Mouse (Mus musculus) intestine, postnatal 0 days (tissue): ENCODE measurements around the gene Slc4a1. TPM values are rescaled to one million over a fixed set of nuclear protein-coding genes. Genes with fewer than 3 reads are reported as not detected.

Source experiments
- ATAC-seq: fragments of 200-750 bp; cut with Nextera tagmentation; 2 replicates; pipeline ENCODE4 v1.8.0; 2017; ENCODE audit warnings: mild to moderate bottlenecking, moderate TSS enrichment, moderate library complexity
- H3K27ac ChIP-seq: fragments of 300-500 bp; sonication (generic); 2 replicates; pipeline ENCODE4 v1.5.1; 2014; ENCODE audit warnings: mild to moderate bottlenecking, low read depth, low read length, moderate library complexity
- H3K27me3 ChIP-seq: fragments of 300-500 bp; sonication (generic); replicated peaks from 2 replicates; pipeline ENCODE4 v1.6.1; 2014; ENCODE audit warnings: low read length, mixed read lengths; ENCODE audit not compliant: control insufficient read depth, insufficient read depth
- H3K36me3 ChIP-seq: fragments of 300-500 bp; sonication (generic); 2 replicates; pipeline ENCODE4 v1.6.1; 2014; ENCODE audit warnings: mild to moderate bottlenecking, moderate library complexity; ENCODE audit not compliant: control insufficient read depth, insufficient read depth
- H3K4me1 ChIP-seq: fragments of 300-500 bp; sonication (generic); replicated peaks from 2 replicates; pipeline ENCODE4 v1.6.1; 2014; ENCODE audit warnings: antibody characterized with exemption, low read length, mixed read lengths; ENCODE audit not compliant: control insufficient read depth, insufficient read depth
- H3K4me2 ChIP-seq: fragments of 300-500 bp; sonication (generic); replicated peaks from 2 replicates; pipeline ENCODE4 v1.6.1; 2014; ENCODE audit warnings: low read depth, mild to moderate bottlenecking, moderate library complexity
- H3K4me3 ChIP-seq: fragments of 300-500 bp; sonication (generic); 2 replicates; pipeline ENCODE4 v1.5.1; 2014; ENCODE audit warnings: low read depth, low read length
- H3K9ac ChIP-seq: fragments of 300-500 bp; sonication (generic); 2 replicates; pipeline ENCODE4 v1.6.1; 2014; ENCODE audit warnings: mild to moderate bottlenecking, low read depth, low read length
- H3K9me3 ChIP-seq: fragments of 300-500 bp; sonication (generic); 2 replicates; pipeline ENCODE4 v1.6.1; 2016; ENCODE audit warnings: mixed run types; ENCODE audit not compliant: control insufficient read depth
- CTCF ChIP-seq: sonication (generic); IDR thresholded peaks from 2 replicates; pipeline ENCODE4 v1.5.1; 2016; ENCODE audit warnings: low read depth, mild to moderate bottlenecking, control low read depth, antibody characterized with exemption, moderate library complexity
- WGBS: fragments of 180-500 bp; shearing (Covaris S2); extraction: QIAGEN DNeasy Blood & Tissue Kit; methylation state at CpG from one replicate; pipeline ENCODE4 v1.1.7; 2014; 5-methylcytosine and 5-hydroxymethylcytosine counted together
- polyA plus RNA-seq: library from polyadenylated mRNA; unstranded; fragments of >200 nt; fragmentation: Nextera tagmentation; extraction: Ambion mirVana; gene quantifications from 2 replicates; pipeline ENCODE4 v1.2.1, GENCODE M21; 2015

Gene Slc4a1
- polyA plus RNA-seq, 1 experiment from 2014 or later = 0.29 TPM

DNA sequence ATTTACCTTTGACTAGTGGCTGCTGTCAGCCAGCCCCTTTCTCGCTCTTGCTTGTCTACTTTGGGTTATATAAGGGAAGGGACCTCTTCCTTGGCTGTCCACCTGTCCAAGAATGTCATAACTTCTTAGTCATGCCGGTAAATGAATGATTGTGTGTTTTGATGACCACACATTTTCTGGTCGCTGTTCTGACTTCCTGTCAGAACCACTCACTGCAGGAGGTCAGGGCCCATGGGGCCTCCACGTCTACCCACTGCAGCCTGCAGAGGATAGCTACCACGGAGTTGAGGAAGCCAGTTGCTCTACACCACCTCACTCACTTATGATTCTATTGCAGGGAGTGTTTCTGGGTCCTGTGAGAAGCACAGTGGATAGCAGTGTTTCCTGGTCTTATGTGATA, 20.1 kb upstream of the Slc4a1 start:
- ATAC-seq = no peak
- H3K36me3 ChIP-seq = no peaks in the 10 kb centered on the region
- no peak overlapping the region for H3K9ac ChIP-seq
- no peak overlapping the region for H3K27ac ChIP-seq
- WGBS = 52% methylated on average over 5 of the region's 5 CpGs
- no peaks in the 10 kb centered on the region for H3K9me3 ChIP-seq
- H3K4me1 ChIP-seq = no peaks in the 10 kb centered on the region
- no peak overlapping the region for H3K4me3 ChIP-seq
- no peak overlapping the region for H3K4me2 ChIP-seq
- H3K27me3 ChIP-seq = no peaks in the 10 kb centered on the region
- TF ChIP-seq CTCF = no peak

GRCm38 (mm10) chr11:102385075-102385474, 19.1 kb upstream of the Slc4a1 start:
- Histone ChIP-seq H3K9me3 (no peaks in the 10 kb centered on the region), H3K27ac (no peak overlapping the region), H3K4me3 (no peak overlapping the region), H3K27me3 (no peaks in the 10 kb centered on the region), H3K4me2 (no peak overlapping the region), H3K4me1 (no peaks in the 10 kb centered on the region), H3K9ac (no peak overlapping the region), H3K36me3 (no peaks in the 10 kb centered on the region)
- 54% methylated on average over 3 of the region's 4 CpGs for WGBS
- ATAC-seq = no peak
- no peak for TF ChIP-seq CTCF

DNA sequence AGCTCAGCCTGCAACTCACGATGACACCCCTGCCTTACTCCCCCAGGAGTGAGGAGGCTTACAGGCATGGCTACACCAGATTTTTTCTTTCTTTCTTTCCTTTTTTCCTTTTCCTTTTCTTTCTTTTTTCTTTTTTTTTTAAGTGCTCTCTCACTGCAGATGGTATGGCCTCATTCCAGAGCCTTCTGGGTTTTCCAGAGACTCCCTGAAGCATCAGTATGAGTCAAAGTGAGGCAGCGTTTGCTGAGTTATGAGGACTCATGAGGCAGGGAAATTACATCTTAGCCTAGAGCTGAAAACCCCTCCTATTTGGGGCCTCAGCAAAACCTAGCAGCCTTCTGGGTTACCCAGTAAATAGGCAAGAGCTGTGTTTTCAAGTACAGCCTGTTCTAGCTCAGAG, 18.4 kb upstream of the Slc4a1 start:
- TF ChIP-seq CTCF = no peak

DNA sequence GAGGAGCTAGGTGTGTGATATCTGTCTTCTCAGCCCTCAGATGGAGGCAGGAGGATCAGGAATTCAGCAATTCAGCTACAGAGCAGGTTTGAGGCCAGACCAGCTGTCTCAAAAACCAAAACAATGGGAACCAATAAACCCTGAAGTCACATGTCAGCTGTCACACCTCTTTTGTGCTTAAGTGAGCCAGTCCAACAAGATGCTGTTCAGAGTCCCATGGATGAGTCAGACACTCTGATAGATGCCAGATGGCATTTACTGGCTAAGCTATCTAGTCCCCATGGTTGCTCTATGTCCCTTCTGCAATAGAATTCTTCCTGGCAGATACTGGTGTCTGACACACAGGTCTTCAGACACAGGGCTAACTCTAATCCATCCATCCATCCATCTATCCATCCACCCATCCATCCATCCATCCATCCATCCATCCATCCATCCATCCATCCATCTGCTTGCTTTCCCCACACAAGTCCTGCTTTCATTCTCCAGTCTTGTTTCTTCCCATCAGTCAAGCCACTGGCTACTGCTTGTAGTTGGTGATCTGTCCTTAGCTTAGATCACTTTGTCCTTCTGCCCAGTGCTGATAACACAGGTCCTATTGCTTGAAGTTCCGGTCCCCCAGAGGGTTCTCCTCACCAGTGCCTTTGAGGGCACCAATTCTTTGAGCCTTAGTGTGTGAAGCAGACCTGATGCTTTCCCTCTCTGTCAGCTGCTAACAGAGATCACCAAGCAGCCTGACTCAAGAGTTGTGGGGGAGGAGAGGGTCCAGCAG, 17.5 kb upstream of the Slc4a1 start:
- WGBS = 91% methylated on average over 1 of the region's 1 CpGs
- H3K9me3 ChIP-seq = 0 out of 2 replicates have a peak, but pooled peaks cover 3% of the 10 kb centered on the region
- no peak for ATAC-seq
- no peaks in the 10 kb centered on the region for H3K36me3 ChIP-seq
- H3K4me1 ChIP-seq = no peaks in the 10 kb centered on the region
- no peak overlapping the region for H3K4me3 ChIP-seq
- H3K9ac ChIP-seq = no peak overlapping the region
- H3K27me3 ChIP-seq = no peaks in the 10 kb centered on the region
- H3K27ac ChIP-seq = no peak overlapping the region
- TF ChIP-seq CTCF = no peak
- no peak overlapping the region for H3K4me2 ChIP-seq

More for the DNA sequence above, 18.4 kb upstream of the Slc4a1 start:
- no peak overlapping the region for H3K4me2 ChIP-seq
- no peak overlapping the region for H3K9ac ChIP-seq
- no peak overlapping the region for H3K4me3 ChIP-seq
- no peaks in the 10 kb centered on the region for H3K27me3 ChIP-seq
- H3K36me3 ChIP-seq = no peaks in the 10 kb centered on the region
- H3K27ac ChIP-seq = no peak overlapping the region
- no peaks in the 10 kb centered on the region for H3K4me1 ChIP-seq
- 69% methylated on average over 2 of the region's 2 CpGs for WGBS
- H3K9me3 ChIP-seq = no peaks in the 10 kb centered on the region
- no peak for ATAC-seq

DNA sequence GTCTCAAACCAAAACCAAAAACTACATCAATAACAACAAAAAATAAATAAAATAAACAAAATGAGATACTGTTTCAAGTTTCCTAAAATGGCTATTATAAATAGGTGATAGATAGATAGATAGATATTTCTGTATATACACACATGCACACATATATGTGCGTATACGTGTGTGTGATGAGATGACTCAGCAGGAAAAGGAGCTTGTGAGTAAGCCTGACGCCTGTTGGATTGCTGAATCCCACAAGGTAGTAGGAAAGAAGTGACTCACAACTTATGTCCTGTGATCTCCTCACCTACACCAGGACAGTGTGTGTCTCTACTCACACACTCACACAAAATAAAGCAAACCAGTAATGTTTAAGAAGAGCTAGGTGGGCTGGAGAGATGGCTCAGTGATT, 16.8 kb upstream of the Slc4a1 start:
- Histone ChIP-seq H3K9me3 (0 out of 2 replicates have a peak, but pooled peaks cover 3% of the 10 kb centered on the region), H3K27ac (no peak overlapping the region), H3K4me3 (no peak overlapping the region), H3K36me3 (no peaks in the 10 kb centered on the region), H3K4me1 (no peaks in the 10 kb centered on the region), H3K9ac (no peak overlapping the region), H3K4me2 (no peak overlapping the region), H3K27me3 (no peaks in the 10 kb centered on the region)
- no peak for TF ChIP-seq CTCF
- WGBS = 85% methylated on average over 3 of the region's 3 CpGs
- no peak for ATAC-seq

- no peak for ATAC-seq
- Histone ChIP-seq H3K4me3 (no peak overlapping the region), H3K36me3 (no peaks in the 10 kb centered on the region), H3K27me3 (no peaks in the 10 kb centered on the region), H3K4me1 (no peaks in the 10 kb centered on the region), H3K27ac (no peak overlapping the region), H3K9ac (no peak overlapping the region), H3K9me3 (0 out of 2 replicates have a peak, but pooled peaks cover 3% of the 10 kb centered on the region), H3K4me2 (no peak overlapping the region)
- no peak for TF ChIP-seq CTCF
- 29% methylated on average over 4 of the region's 4 CpGs for WGBS
Measured at GRCm38 (mm10) chr11:102381341-102382100, 15.5 kb upstream of the Slc4a1 start.
